Mouse (Mus musculus) lung, postnatal 4 days (tissue): ENCODE data around the gene Dpp8.
"Not testable (repeated sequence)": the region's sequence is repeated elsewhere in the genome, so short reads cannot be mapped to it uniquely, and the experiment has no call there.

ENCODE experiments used
- DNase-seq, 2 experiments: peaks; one replicate each; pipeline ENCODE4 v3.0.0; 2021

The Dpp8 gene

GRCm38 (mm10) chr9:65022580-65023135 lies 9.6 kb upstream of the Dpp8 start:
- peak in 1 of 2 experiments; percentile 12 for DNase-seq

GRCm38 (mm10) chr9:65023447-65023846 lies 8.8 kb upstream of the Dpp8 start:
- DNase-seq = no peak

- DNase-seq = no peak
Observed at GRCm38 (mm10) chr9:65027241-65027640, 5.0 kb upstream of the Dpp8 start.

DNA sequence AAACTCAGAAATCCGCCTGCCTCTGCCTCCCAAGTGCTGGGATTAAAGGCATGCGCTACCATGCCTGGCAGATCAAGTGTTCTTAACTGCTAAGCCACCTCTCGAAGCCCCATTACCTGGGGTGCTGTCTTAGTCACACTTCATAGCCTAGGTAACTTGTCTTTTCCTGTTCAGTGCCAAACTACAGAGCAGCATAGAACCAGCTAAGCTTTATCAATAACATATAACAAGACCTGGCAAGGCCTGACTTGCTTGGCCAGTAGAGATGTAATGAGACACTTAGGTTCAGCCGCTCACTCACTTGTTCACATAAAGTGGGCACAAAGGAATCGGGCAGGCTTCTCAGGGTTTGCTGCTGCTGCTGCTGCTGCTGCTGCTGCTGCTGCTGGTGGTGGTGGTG lies 3.9 kb upstream of the Dpp8 start:
- DNase-seq = no peak

GRCm38 (mm10) chr9:65031355-65031754 lies 859 bp upstream of the Dpp8 start:
- peak; percentile 34 to 35 for DNase-seq

GRCm38 (mm10) chr9:65031894-65032268 lies 333 bp upstream of the Dpp8 start:
- DNase-seq = no peak

GRCm38 (mm10) chr9:65036456-65036855 lies 4.2 kb downstream of the Dpp8 start:
- DNase-seq = peak; percentile 27 to 53

GRCm38 (mm10) chr9:65036861-65037260 lies 4.6 kb downstream of the Dpp8 start:
- DNase-seq = no peak

DNA sequence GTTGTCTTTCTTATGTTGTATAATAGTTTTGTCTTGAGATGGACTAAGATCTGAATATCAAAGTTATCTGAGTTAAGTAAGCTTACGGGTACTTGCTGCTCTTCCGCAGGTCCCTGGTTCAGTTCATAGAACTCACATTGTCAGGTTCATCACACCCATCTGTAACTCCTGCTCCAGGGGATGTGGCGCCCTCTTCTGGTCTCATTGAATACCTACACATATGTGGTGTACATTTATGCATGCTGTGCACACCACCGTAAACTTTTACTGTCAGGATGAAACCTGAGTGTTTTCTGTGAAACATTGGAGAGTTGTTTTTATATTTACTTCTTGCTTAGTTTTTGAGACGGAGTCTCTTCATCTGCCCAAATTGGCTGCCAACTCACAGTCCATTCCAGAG lies 9.2 kb downstream of the Dpp8 start:
- DNase-seq = no peak

DNA sequence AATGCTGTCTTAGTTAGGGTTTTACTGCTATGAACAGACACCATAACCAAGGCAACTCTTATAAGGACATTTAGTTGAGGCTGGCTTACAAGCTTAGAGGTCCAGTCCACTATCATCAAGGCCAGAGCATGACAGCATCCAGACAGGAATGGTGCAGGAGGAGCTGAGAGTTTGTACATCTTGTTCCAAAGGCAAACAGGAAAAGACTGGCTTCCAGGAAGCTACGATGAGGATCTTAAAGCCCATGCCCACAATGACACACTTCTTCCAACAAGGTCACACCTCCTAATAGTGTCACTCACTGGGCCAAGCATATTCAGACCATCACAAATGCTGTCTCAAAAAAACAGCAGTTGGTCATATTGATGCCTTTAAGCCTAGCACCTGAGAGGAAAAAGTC lies 14.8 kb downstream of the Dpp8 start:
- DNase-seq = no peak

DNA sequence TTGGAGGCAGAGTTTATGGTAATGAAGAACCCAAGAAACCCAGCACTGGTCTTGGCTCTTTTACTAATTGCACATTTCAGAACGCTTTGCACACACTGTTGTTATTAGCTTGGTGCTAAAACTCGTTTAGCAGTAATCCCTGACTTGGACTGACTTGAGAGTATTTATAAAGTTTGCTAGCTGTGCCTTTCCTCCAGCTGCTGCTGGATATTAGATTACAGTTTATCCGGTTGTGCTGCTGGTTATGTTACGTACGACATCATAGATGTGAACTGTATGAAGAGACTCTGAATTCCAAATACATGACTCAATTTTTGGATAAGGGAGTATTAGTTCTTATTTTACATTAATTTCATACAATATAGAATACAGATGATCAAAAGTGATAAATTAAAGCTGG lies 17.2 kb downstream of the Dpp8 start:
- DNase-seq = no peak

DNA sequence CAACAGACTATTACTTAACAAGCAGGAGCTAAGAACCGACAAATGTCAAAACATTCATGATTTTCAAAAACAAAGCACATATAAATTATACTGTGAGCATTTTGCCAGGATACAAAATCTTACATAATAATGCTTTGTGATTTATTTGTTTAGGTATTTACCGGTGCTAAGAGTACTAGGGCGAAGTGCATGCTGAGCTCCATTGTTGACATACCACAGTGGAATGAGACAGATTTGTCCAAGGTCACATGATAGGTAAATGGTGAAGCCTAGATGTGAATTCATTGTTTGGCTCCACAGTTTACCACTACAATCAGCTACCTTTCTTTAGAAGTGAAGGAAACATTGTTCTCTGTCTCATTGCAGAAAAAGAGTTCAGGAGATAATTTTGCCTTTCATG lies 18.8 kb downstream of the Dpp8 start:
- no peak for DNase-seq

GRCm38 (mm10) chr9:65064251-65064650 lies 32.0 kb downstream of the Dpp8 start:
- DNase-seq = no peak

- no peak for DNase-seq
Observed at GRCm38 (mm10) chr9:65070587-65070986, 38.4 kb downstream of the Dpp8 start.

DNA sequence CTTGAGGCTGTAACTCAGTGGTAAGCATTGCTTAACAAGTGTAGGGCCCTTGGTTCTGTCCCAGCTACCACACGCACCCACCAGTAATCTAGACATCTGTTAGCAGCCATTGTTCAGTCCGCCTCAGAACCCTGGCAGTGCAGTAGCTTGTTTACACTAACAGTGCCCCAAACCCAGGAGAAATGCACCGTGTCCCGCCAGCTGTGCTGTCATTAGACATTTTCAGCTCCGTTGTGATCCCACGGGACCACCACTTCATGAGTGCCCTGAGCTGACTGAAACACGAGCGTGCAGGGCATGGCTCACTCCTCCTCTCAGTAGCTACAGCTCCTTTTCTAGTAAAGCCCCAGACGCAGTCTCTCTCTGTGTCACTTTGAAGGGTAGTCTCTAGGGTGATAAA lies 41.3 kb downstream of the Dpp8 start:
- DNase-seq = peak in 1 of 2 experiments; percentile 22

- no peak for DNase-seq
Observed at GRCm38 (mm10) chr9:65074251-65074650, 42.0 kb downstream of the Dpp8 start.

DNA sequence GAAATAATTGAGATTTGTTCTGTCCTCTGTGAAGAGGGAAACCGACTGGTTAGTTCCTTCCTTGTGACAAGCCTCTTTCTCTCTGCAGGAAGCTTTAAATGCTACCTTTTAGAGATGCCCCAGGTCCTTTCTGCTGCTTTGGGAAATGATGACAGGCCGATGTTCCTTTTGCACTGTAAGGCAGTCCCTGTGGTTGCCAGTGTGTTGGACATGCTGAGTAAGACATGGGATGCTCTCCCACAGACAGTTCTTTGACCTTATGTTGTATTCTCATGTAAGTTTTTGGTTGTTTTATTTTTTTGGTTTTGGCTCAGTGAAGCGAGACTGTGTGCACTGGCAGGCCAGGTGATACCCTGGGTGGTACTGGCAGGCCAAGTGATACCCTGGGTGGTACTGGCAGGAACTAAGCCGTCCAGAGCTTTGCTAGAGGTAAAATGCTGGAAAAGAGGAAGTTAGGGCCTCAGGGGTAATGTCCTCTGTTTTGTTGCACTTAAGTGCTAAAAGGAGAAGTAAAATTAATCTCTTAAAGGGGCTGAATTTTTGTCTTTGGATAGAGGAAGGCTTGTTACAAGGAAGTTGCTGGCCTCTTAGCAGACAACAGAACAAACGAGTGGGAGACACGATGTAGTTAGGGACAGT lies 42.8 kb downstream of the Dpp8 start:
- DNase-seq = peak; percentile 14 to 22

- DNase-seq = no peak
Observed at GRCm38 (mm10) chr9:65077536-65077935, 45.3 kb downstream of the Dpp8 start.

DNA sequence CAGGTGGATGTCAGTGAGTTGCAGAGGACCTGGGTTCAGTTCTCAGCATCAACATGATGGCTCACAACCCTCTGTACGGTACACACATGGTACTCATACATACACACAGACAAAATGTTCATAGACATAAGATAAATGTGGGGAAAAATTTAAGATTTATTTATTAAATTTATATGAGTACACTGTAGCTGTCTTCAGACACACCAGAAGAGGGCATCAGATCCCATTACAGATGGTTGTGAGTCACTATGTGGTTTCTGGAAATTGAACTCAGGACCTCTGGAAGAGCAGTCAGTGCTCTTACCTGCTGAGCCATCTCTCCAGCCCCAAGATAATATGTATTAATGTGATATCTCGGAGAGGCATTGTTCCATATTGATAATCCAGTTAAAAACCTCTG lies 47.9 kb downstream of the Dpp8 start:
- not testable (repeated sequence) for DNase-seq

DNA sequence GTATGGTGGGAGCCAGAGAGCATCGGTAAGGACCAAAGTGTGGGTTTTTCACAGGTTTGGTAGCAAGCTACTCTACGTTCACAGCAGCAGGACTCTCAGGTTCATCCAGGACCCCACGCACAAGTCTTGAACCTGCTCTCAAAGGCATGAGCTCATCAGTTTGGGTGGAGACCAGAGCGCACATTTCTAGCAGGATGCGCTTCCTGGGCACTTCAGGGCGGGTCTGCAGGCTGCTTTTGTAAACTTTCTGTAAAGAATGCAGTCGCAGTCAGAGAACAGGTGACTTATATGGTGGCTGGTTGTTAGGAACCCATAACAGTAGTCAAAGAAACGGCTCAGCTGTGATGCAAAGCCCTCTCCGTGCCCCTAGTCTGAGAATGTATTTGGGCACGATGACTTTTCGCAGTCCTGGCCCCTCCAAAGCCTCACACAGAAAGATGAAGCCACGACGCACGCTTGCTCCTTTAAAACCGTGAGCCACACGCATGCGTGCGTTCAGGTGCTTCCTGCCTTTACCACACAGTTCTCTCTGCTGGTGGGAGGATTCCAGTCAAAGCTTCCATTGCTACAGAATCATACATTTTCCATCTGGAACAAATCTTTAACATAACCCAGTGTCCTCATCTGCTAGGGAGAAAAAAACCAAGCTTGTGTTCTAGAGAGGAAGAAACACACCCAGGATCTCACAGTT lies 51.0 kb downstream of the Dpp8 start:
- no peak for DNase-seq

DNA sequence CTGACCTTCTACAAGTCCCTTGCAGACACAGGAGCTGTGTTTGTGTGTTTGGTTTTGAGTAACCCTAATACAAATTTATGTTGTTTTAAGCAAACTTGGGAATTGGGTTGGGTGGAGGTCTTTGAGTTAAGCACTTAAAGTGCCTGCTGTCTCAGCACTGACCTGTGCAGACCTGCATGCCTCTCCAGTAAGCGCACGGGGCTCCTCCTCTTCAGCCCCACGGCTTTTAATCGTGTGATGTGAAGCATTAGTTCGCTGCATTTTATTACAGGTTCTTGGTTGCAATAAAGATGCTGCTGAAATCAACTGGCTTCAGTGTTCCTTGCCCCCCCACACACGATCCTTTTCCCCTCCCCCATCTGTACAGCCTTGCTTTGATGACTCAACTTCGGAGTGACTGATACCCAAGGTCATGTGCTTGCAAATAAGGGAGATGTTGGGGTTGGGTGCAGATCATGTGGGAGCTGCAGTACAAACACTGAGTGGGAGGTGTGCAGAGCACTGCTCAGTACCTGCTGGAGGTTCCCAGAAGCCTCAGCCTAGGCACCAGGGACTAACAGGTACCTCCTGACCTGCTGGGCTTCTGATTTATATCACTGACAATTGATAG lies 52.1 kb downstream of the Dpp8 start:
- DNase-seq = no peak

GRCm38 (mm10) chr9:65085270-65085669 lies 53.1 kb downstream of the Dpp8 start:
- no peak for DNase-seq

GRCm38 (mm10) chr9:65086801-65087200 lies 54.6 kb downstream of the Dpp8 start:
- DNase-seq = no peak

GRCm38 (mm10) chr9:65087490-65087889 lies 55.3 kb downstream of the Dpp8 start:
- peak; percentile 35 to 37 for DNase-seq
